Mouse (Mus musculus) forebrain, embryonic 16.5 days (tissue): ENCODE results near the gene Plpp1. TPM values are rescaled to one million over a fixed set of nuclear protein-coding genes. Genes with fewer than 3 reads are reported as not detected.

Experiments used
- ATAC-seq: fragments of 200-750 bp; cut with Nextera tagmentation; 2 replicates; pipeline ENCODE4 v1.8.0; 2017; ENCODE audit warnings: mild to moderate bottlenecking, moderate library complexity
- H3K27ac ChIP-seq: fragments of 300-500 bp; sonication (generic); 2 replicates; pipeline ENCODE4 v1.5.1; 2014; ENCODE audit warnings: low read length, control low read depth
- H3K27me3 ChIP-seq: fragments of 300-500 bp; sonication (generic); replicated peaks from 2 replicates; pipeline ENCODE4 v1.6.1; 2014; ENCODE audit warnings: low read length; ENCODE audit not compliant: control insufficient read depth, insufficient read depth
- H3K36me3 ChIP-seq: fragments of 300-500 bp; sonication (generic); 2 replicates; pipeline ENCODE4 v1.6.1; 2014; ENCODE audit not compliant: control insufficient read depth, insufficient read depth
- H3K4me1 ChIP-seq: fragments of 300-500 bp; sonication (generic); replicated peaks from 2 replicates; pipeline ENCODE4 v1.6.1; 2014; ENCODE audit warnings: low read length; ENCODE audit not compliant: control insufficient read depth, insufficient read depth
- H3K4me2 ChIP-seq: fragments of 300-500 bp; sonication (generic); 2 replicates; pipeline ENCODE4 v1.6.1; 2014; ENCODE audit warnings: mild to moderate bottlenecking, low read length, control low read depth
- H3K4me3 ChIP-seq: fragments of 300-500 bp; sonication (generic); replicated peaks from 2 replicates; pipeline ENCODE4 v1.5.1; 2014; ENCODE audit warnings: mild to moderate bottlenecking, low read length, control low read depth
- H3K9ac ChIP-seq: fragments of 300-500 bp; sonication (generic); replicated peaks from 2 replicates; pipeline ENCODE4 v1.6.1; 2014; ENCODE audit warnings: low read depth, low read length, control low read depth
- H3K9me3 ChIP-seq: fragments of 300-500 bp; sonication (generic); 2 replicates; pipeline ENCODE4 v1.6.1; 2016; ENCODE audit warnings: low read length; ENCODE audit not compliant: control insufficient read depth
- whole genome bisulfite sequencing: fragments of 180-500 bp; shearing (Covaris S2); extraction: QIAGEN DNeasy Blood & Tissue Kit; methylation state at CpG from one replicate; pipeline ENCODE4 v1.1.7; 2014; 5-methylcytosine and 5-hydroxymethylcytosine counted together
- polyA plus RNA-seq: library from polyadenylated mRNA; unstranded; fragments of >200 nt; fragmentation: Nextera tagmentation; extraction: Ambion mirVana; gene quantifications from 2 replicates; pipeline ENCODE4 v1.2.1, GENCODE M21; 2015

The Plpp1 gene
- 44.7 and 49.2 TPM in 2 replicates for polyA plus RNA-seq

DNA sequence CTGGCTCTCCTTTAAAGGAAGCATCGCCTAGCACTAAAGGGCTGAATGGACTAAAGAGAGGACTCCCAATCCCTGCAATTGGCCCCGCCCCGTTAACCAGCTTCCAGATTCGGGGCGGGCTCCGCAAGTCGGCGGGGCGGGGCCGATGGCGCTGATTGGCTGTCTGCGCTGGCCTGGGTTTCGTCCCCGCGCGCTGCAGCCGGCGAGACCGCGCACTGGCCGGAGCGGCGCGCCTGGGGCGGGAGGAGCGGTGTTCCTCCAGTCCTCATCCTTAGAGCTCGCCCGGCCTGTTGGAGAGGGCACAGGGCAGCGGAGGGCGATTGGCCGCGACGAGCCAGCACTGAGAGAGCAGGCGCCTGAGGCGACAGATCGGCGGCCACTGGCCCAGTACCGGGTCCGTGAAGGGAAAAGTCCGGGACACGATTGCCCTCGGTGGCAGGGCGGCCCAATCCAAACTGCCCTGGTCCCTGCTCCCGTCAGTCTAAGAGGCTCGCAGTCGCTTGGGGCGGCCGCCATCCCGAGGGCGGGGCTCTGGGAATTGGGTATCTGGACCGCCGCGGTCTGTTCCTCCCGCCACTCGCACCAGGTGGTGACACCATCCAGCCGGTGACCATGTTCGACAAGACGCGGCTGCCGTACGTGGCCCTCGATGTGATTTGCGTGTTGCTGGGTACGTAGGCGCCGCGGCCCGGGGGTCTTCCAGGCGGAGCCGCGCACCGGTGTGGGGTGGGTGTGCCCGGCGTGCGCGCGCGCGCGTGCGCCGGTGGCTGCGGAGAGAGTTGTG is at the start of gene Plpp1:
Plpp1 (plus strand) TSS at position 196 of the 784 bp plus-strand sequence.
- peak; percentile 96 for ATAC-seq
- WGBS: under 1% methylated on average over 83 of the region's 83 CpGs
- H3K27ac ChIP-seq: peak within 1 kb of the TSS; percentile 76

DNA sequence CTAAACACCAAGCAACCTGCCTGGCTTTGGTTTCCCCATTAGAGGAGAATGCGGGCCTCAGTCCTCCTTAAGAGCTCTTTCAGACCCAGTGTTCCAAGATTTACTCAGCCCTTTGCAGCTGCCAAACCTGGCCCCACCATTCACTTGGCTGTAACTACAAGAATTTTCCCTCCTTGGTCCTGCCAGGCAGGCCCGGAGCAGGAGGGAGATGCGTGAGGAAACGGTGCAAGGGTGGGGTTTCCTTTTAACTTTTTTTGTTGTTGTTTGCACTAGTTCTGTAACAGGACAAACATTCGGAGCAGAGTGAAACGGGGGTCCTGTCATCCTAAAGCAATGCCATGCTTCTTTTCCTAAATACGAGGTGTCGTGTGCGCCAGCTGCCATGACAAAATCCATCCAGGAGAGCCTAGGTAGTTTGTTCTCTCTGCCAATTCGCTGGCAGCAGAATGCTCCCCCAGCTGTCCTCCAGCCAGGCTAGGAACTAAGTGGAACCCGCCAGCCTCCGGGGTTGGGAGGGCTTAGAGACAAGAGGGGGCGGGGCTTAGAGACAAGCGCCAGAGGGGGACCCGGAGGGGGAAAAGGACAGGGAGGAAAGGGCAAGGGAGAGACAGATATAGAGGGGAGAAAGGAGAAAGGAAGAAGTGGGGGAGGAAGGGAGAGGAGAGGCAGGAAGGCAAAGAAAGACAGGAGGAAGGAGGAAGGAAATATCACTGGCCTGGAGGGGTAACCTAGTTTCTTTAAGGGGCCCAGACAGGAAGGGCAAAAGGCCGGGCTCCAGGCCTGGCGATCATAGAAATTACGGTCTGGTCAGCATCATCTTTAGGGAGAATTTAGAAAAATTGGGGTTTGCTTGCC is 48.9 kb upstream of the Plpp1 start:
- Histone ChIP-seq H3K4me1 (peaks cover 7% of the 10 kb centered on the region), H3K27ac (no peak overlapping the region), H3K36me3 (no peaks in the 10 kb centered on the region), H3K4me2 (peak overlapping the region; percentile 38), H3K9ac (no peak overlapping the region), H3K9me3 (no peaks in the 10 kb centered on the region), H3K4me3 (no peak overlapping the region), H3K27me3 (no peaks in the 10 kb centered on the region)
- 24% methylated on average over 18 of the region's 18 CpGs for WGBS
- ATAC-seq: peak; percentile 82

More for the DNA sequence above, at the start of gene Plpp1:
- Histone ChIP-seq H3K36me3 (no peaks in the 10 kb centered on the region), H3K4me3 (peak within 1 kb of the TSS; percentile 62), H3K4me1 (peaks cover 16% of the 10 kb centered on the region), H3K9ac (peak within 1 kb of the TSS; percentile 95), H3K4me2 (peak within 1 kb of the TSS; percentile 88), H3K27me3 (no peaks in the 10 kb centered on the region), H3K9me3 (no peaks in the 10 kb centered on the region)

DNA sequence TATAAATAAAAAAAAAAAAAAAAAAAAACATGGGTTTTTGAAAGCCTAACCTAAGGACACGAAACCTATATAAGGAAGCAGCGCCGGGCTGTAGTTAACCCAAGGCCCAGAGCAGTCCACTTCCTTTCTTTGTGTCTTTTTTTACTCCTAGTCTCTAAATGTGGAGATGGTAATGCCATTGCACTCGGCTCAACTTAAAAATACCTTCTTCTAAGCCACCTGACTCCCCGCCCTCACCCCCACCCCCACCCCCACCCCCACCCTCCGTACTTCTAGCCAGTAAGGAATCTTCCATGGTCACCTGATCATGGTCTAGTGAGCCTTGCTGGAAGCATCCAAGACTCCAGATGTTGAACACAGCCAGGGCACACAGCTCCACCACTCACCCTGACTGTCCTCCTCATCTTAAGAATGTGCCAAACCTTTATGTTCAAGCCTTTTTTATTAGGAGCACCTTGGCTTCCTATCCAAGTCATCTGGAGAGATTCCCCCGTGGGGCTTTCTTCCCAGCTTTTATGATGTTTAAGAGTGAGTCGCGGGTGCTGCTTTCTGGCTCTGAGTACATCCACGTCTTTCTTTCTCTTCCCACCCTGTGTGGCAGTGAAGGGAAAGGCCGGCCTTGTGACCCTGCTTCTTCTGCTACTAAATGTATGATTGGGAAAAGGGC is 48.1 kb upstream of the Plpp1 start:
- no peak overlapping the region for H3K4me3 ChIP-seq
- peaks cover 7% of the 10 kb centered on the region for H3K4me1 ChIP-seq
- H3K4me2 ChIP-seq: no peak overlapping the region
- no peak overlapping the region for H3K9ac ChIP-seq
- H3K9me3 ChIP-seq: no peaks in the 10 kb centered on the region
- no peak for ATAC-seq
- 83% methylated on average over 11 of the region's 11 CpGs for WGBS
- H3K27ac ChIP-seq: no peak overlapping the region
- H3K27me3 ChIP-seq: no peaks in the 10 kb centered on the region
- no peaks in the 10 kb centered on the region for H3K36me3 ChIP-seq

DNA sequence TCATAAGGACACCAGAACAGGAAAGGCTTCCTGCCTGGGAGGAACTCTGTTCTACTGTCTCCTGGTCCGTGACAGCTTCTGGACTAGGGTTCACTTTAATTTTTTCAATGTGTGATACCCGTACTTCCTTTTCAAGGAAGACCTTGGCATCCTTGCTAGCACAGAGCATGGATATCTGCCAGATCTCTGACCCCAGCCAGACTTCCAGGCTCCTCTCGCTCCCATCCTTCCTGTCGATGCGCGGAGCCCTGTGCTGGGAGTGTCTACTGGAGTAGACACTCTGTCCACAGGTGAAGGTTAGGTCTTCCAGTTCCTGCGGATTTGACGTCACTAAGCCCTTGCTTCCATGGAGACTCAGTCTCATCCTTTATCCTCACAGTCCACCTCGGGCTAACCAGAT is 47.1 kb upstream of the Plpp1 start:
- no peak overlapping the region for H3K9ac ChIP-seq
- no peak for ATAC-seq
- peaks cover 7% of the 10 kb centered on the region for H3K4me1 ChIP-seq
- H3K4me2 ChIP-seq: no peak overlapping the region
- no peak overlapping the region for H3K4me3 ChIP-seq
- no peaks in the 10 kb centered on the region for H3K27me3 ChIP-seq
- no peaks in the 10 kb centered on the region for H3K9me3 ChIP-seq
- H3K36me3 ChIP-seq: no peaks in the 10 kb centered on the region
- no peak overlapping the region for H3K27ac ChIP-seq
- 87% methylated on average over 9 of the region's 9 CpGs for WGBS

DNA sequence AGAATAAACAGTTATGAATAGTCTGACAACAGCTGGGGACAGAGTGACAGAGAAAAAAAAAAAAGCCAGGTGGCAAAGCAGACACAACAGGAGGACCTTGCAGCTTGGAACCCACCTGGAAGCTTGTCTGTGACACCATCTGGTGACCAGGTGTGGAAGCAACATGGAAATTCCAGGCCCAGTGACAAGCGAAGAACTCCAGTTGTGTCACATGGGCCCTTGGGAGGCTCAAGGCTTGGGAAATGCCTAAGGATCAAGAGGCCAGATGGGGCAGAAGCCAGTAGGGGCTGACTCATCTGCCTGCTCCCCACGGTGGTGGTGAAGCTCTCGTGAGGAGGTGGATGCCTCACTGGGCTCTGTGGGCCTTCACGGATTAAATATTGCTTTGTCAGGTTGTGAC is 45.7 kb upstream of the Plpp1 start:
- peaks cover 7% of the 10 kb centered on the region for H3K4me1 ChIP-seq
- no peak overlapping the region for H3K9ac ChIP-seq
- no peaks in the 10 kb centered on the region for H3K9me3 ChIP-seq
- ATAC-seq: no peak
- no peak overlapping the region for H3K4me3 ChIP-seq
- no peaks in the 10 kb centered on the region for H3K27me3 ChIP-seq
- H3K36me3 ChIP-seq: no peaks in the 10 kb centered on the region
- H3K27ac ChIP-seq: no peak overlapping the region
- no peak overlapping the region for H3K4me2 ChIP-seq
- WGBS: 70% methylated on average over 4 of the region's 4 CpGs

DNA sequence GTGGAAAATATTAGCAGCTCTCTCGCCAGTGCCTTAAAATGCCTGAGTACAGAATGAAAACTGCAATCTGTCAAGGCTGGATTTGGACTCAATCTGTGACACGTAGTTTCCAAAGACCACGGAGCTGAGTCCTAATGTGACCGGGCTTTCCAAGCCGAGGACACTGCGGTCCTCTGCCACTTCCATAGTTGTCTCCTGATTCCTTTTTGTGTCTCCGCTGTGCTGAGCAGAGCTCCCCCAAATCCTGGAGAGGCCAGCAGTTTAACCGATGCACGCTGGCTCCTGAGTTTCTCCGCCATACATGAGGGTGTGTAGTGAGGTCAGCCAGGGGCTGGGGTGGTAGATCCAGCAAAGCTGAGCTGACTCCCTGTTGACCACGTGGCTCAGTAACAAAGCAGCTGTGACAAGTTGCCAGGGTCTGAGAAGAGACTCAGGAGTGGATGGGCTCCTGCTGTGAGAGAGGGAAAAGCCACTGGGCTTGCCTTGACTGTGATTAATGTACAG is 45.0 kb upstream of the Plpp1 start:
- no peak overlapping the region for H3K27ac ChIP-seq
- no peaks in the 10 kb centered on the region for H3K9me3 ChIP-seq
- H3K4me3 ChIP-seq: no peak overlapping the region
- H3K4me2 ChIP-seq: no peak overlapping the region
- ATAC-seq: no peak
- H3K36me3 ChIP-seq: no peaks in the 10 kb centered on the region
- WGBS: 55% methylated on average over 11 of the region's 11 CpGs
- no peaks in the 10 kb centered on the region for H3K27me3 ChIP-seq
- no peak overlapping the region for H3K9ac ChIP-seq
- H3K4me1 ChIP-seq: peaks cover 7% of the 10 kb centered on the region

DNA sequence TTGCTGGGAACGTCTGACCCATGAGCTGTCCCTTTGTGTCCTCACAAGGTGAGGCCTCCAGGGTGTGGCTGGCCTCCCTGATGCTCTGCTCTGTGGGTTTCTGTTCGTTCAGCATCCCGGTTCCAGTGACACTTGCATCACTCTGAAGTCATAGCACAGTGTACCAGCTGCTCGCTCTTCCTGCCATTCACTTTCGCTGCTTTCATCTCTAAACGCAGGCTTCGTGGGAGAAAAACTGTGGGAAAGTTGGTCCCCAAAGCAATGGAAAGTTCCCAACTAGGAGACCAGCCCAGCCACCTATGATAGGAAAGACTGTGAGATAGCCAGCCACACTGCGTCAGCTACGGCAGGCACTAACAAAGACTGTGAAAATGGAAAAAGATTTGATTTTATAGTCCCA is 43.2 kb upstream of the Plpp1 start:
- H3K4me1 ChIP-seq: no peaks in the 10 kb centered on the region
- no peaks in the 10 kb centered on the region for H3K36me3 ChIP-seq
- no peak overlapping the region for H3K4me3 ChIP-seq
- H3K9me3 ChIP-seq: no peaks in the 10 kb centered on the region
- H3K27ac ChIP-seq: no peak overlapping the region
- no peaks in the 10 kb centered on the region for H3K27me3 ChIP-seq
- no peak overlapping the region for H3K9ac ChIP-seq
- ATAC-seq: no peak
- H3K4me2 ChIP-seq: no peak overlapping the region
- WGBS: 87% methylated on average over 9 of the region's 9 CpGs

DNA sequence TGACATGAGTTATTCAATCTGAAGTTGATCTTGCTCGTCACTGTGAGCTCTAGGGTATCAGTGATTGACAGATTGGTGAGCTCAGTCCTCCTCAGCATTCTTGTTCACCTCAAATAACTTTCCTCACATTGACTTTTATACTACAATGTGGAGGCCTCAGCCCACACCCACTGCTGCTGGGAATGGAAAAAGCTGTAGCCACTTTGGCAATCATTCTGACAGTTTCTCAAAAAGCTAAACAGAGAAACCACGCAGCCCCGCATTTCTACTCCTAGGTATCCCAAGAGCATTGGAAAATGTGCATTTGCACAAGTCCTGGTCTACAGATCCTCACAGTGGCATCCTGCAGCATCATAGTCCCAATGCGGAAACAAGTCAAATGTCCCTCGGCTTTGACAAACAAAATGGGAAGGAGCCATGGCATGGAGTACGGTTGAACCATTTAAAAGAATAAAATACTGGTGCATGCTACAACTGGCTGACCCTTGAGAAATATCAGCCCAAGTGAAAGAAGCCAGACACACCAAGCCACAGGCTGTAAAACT is 42.0 kb upstream of the Plpp1 start:
- H3K4me3 ChIP-seq: no peak overlapping the region
- H3K27ac ChIP-seq: no peak overlapping the region
- H3K27me3 ChIP-seq: no peaks in the 10 kb centered on the region
- no peak overlapping the region for H3K4me2 ChIP-seq
- no peaks in the 10 kb centered on the region for H3K4me1 ChIP-seq
- 88% methylated on average over 6 of the region's 6 CpGs for WGBS
- no peaks in the 10 kb centered on the region for H3K9me3 ChIP-seq
- no peaks in the 10 kb centered on the region for H3K36me3 ChIP-seq
- H3K9ac ChIP-seq: no peak overlapping the region
- no peak for ATAC-seq

DNA sequence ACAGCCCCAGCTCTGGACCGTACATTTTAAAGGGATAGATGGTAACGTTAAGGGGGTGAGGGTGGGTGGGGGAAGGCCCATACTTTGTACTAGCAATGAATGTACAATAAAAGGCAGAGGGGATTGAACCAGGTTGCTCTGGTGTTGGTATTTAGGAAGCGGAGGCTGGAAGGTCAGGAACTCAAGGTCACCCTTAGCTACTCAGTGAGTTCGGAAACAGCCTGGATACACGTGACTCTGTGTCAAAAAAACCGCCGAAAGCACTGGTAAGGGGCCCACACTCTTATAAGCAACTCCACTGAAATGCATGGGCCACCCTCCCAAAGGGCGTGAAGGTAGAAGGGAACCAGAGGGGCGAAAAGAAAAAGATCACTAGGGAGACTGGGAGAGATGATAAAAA is 41.2 kb upstream of the Plpp1 start:
- Histone ChIP-seq H3K27me3 (no peaks in the 10 kb centered on the region), H3K9ac (no peak overlapping the region), H3K9me3 (no peaks in the 10 kb centered on the region), H3K36me3 (no peaks in the 10 kb centered on the region), H3K4me2 (no peak overlapping the region), H3K27ac (no peak overlapping the region), H3K4me3 (no peak overlapping the region), H3K4me1 (no peaks in the 10 kb centered on the region)
- 88% methylated on average over 9 of the region's 9 CpGs for WGBS
- ATAC-seq: no peak
